ENCODE assay signal across 10 mouse cellular contexts in the genomic region with DNA sequence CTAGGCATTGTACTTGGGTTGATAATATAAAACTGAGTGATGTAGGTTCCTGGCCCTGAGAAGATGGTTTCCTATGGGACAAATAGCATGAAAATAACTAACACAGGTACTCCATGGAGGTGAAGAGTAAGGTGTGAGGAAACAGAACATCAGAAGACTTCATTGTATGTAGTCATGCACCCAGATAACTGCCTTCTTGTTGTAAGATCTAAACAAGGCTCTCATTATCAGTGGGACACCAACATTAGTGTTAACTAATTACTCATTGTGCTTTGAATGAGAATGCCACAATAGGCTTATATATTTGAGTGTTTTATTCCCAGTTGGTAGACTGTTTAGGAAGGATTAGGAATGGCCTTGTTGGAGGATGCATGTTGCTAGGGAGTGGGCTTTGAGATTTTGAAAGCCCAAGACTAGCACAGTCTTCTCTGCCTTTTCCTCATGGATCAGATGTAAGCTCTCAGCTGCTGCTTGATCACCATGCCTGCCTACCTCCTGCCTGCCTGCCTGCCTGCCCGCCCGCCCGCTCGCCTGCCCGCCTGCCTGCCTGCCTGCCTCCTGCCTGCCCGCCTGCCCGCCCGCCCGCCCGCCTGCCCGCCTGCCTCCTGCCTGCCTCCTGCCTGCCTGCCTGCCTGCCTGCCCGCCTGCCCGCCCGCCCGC.
A peak's percentile ranks its signal among the peaks of the same experiment; 100 is the strongest.
DNase-seq lines count a peak whose midpoint lies in the region; ATAC-seq and TF ChIP-seq lines count a peak whose summit lies in the region.
"Had no signal": no experiment of that assay in that cellular context is flagged by ENCODE, and none has a peak within 500 bp of the region (broad histone marks: within the 10 kb centered on the region; RNA-seq: fewer than 3 reads in every experiment).

No protein-coding gene starts in this region.

- peaks cover 5 to 14% of the 10 kb centered on the region in 2 experiments for H3K4me1 ChIP-seq in heart, embryonic 14.5 days (ENCODE audit: control insufficient read depth in 2 of 2, insufficient read depth in 2 of 2, low read length in 2 of 2)
- H3K4me1 ChIP-seq in embryonic facial prominence, embryonic 14.5 days (ENCODE audit: control insufficient read depth, insufficient read depth, low read length): no peaks in the 10 kb centered on the region; the same call in 1 of the 2 replicates
- H3K4me1 ChIP-seq in intestine, postnatal 0 days (replicated peaks; ENCODE audit: control insufficient read depth, insufficient read depth, low read length): no peaks in the 10 kb centered on the region
- no peaks in the 10 kb centered on the region for H3K4me1 ChIP-seq in midbrain, postnatal 0 days (ENCODE audit: insufficient read depth, low read length)

- ATAC-seq in heart, embryonic 14.5 days (ENCODE audit: insufficient number of reproducible peaks, insufficient read depth, low FRiP score, low read depth): no peak
- no peak for ATAC-seq in embryonic facial prominence, embryonic 14.5 days (ENCODE audit: low read depth)
- no peak for ATAC-seq in intestine, postnatal 0 days
- peak; percentile 62; the same call in 1 of the 2 replicates for ATAC-seq in midbrain, postnatal 0 days (ENCODE audit: low FRiP score)

- H3K27me3 ChIP-seq in heart, embryonic 14.5 days (ENCODE audit: control insufficient read depth, insufficient read depth, low read length): no peaks in the 10 kb centered on the region
- no peaks in the 10 kb centered on the region for H3K27me3 ChIP-seq in embryonic facial prominence, embryonic 14.5 days (replicated peaks; ENCODE audit: control insufficient read depth, insufficient read depth, low read length)
- H3K27me3 ChIP-seq in intestine, postnatal 0 days (replicated peaks; ENCODE audit: control insufficient read depth, insufficient read depth, low read length): no peaks in the 10 kb centered on the region
- no peaks in the 10 kb centered on the region for H3K27me3 ChIP-seq in midbrain, postnatal 0 days (ENCODE audit: insufficient read depth, low read length)

- H3K36me3 ChIP-seq in heart, embryonic 14.5 days (ENCODE audit: control insufficient read depth, insufficient read depth, low read length): no peaks in the 10 kb centered on the region
- H3K36me3 ChIP-seq in embryonic facial prominence, embryonic 14.5 days (ENCODE audit: control insufficient read depth, insufficient read depth, low read length): no peaks in the 10 kb centered on the region
- H3K36me3 ChIP-seq in intestine, postnatal 0 days (ENCODE audit: control insufficient read depth, insufficient read depth): no peaks in the 10 kb centered on the region
- no peaks in the 10 kb centered on the region for H3K36me3 ChIP-seq in midbrain, postnatal 0 days (ENCODE audit: insufficient read depth, low read length)

- peak overlapping the region; percentile 56 for H3K4me2 ChIP-seq in heart, embryonic 14.5 days (ENCODE audit: low read length)
- peak overlapping the region; percentile 34; the same call in 1 of the 2 replicates for H3K4me2 ChIP-seq in embryonic facial prominence, embryonic 14.5 days (ENCODE audit: low read depth, low read length)
- H3K4me2 ChIP-seq in intestine, postnatal 0 days (replicated peaks; ENCODE audit: low read depth): peak overlapping the region; percentile 46
- H3K4me2 ChIP-seq in midbrain, postnatal 0 days (ENCODE audit: low read depth, low read length, poor library complexity, severe bottlenecking): peak overlapping the region; percentile 18; the same call in 1 of the 2 replicates

- TF ChIP-seq CTCF in intestine, postnatal 0 days (IDR thresholded peaks at IDR 0.05; ENCODE audit: low read depth): no peak
- TF ChIP-seq CTCF in midbrain, postnatal 0 days (IDR thresholded peaks at IDR 0.05): no peak
- TF ChIP-seq CTCF in gastrocnemius, adult 2 months (IDR thresholded peaks at IDR 0.05): no peak

- H3K9ac ChIP-seq in heart, embryonic 14.5 days (ENCODE audit: low read length): peak overlapping the region; percentile 48
- no peak overlapping the region for H3K9ac ChIP-seq in embryonic facial prominence, embryonic 14.5 days (ENCODE audit: low read depth, low read length)
- no peak overlapping the region for H3K9ac ChIP-seq in intestine, postnatal 0 days (ENCODE audit: low read depth, low read length)
- no peak overlapping the region for H3K9ac ChIP-seq in midbrain, postnatal 0 days (replicated peaks; ENCODE audit: low read length, poor library complexity, severe bottlenecking)

- no peak for DNase-seq in heart, postnatal 4 days
- no peak for DNase-seq in embryonic facial prominence, embryonic 14.5 days (ENCODE audit: low spot score)
- no peak for DNase-seq in midbrain, postnatal 0 days (ENCODE audit: low spot score)
- DNase-seq in adrenal gland, postnatal 4 days (ENCODE audit: low spot score in 2 of 2): no peak
- no peak for DNase-seq in gastrocnemius, adult 2 months
- no peak for DNase-seq in kidney, postnatal 4 days

- 17% methylated on average over 5 of the region's 15 CpGs for WGBS in heart, embryonic 14.5 days
- WGBS in embryonic facial prominence, embryonic 14.5 days: 44% methylated on average over 5 of the region's 15 CpGs
- 22% methylated on average over 6 of the region's 15 CpGs for WGBS in intestine, postnatal 0 days
- 38% methylated on average over 4 of the region's 15 CpGs for WGBS in midbrain, postnatal 0 days

- no peaks in the 10 kb centered on the region for H3K9me3 ChIP-seq in heart, embryonic 14.5 days (ENCODE audit: control insufficient read depth, low read length)
- no peaks in the 10 kb centered on the region for H3K9me3 ChIP-seq in embryonic facial prominence, embryonic 14.5 days (ENCODE audit: control insufficient read depth, low read length)
- no peaks in the 10 kb centered on the region for H3K9me3 ChIP-seq in intestine, postnatal 0 days (ENCODE audit: control insufficient read depth)
- no peaks in the 10 kb centered on the region for H3K9me3 ChIP-seq in midbrain, postnatal 0 days (ENCODE audit: low read length)

- no peak overlapping the region; a peak in 1 of 4 replicates for H3K27ac ChIP-seq in heart, embryonic 14.5 days (replicated peaks in 1 of 2; ENCODE audit: control insufficient read depth in 1 of 2, insufficient read depth in 1 of 2, low read depth in 2 of 2, low read length in 2 of 2)
- H3K27ac ChIP-seq in embryonic facial prominence, embryonic 14.5 days (replicated peaks; ENCODE audit: low read depth, low read length): no peak overlapping the region
- H3K27ac ChIP-seq in intestine, postnatal 0 days (ENCODE audit: low read depth, low read length): no peak overlapping the region; the same call in 1 of the 2 replicates
- 0 out of 2 replicates have a peak overlapping the region, but pooled peaks have one; percentile 32 for H3K27ac ChIP-seq in midbrain, postnatal 0 days (ENCODE audit: low read depth, low read length)
- H3K27ac ChIP-seq in gastrocnemius, adult 2 months: no peak overlapping the region
- H3K27ac ChIP-seq: layer of hippocampus, adult 2 months had no signal

- H3K4me3 ChIP-seq in heart, embryonic 14.5 days (ENCODE audit: control insufficient read depth in 1 of 2, insufficient read depth in 1 of 2, low read depth in 1 of 2, low read length in 2 of 2): peak overlapping the region; percentile 25 to 26
- peak overlapping the region; percentile 8; the same call in 1 of the 2 replicates for H3K4me3 ChIP-seq in embryonic facial prominence, embryonic 14.5 days (ENCODE audit: low read depth, low read length)
- H3K4me3 ChIP-seq in intestine, postnatal 0 days (ENCODE audit: low read depth, low read length): peak overlapping the region; percentile 21; the same call in 1 of the 2 replicates
- H3K4me3 ChIP-seq in midbrain, postnatal 0 days (ENCODE audit: low read depth, low read length): peak overlapping the region; percentile 24; the same call in 1 of the 2 replicates
- no peak overlapping the region for H3K4me3 ChIP-seq in gastrocnemius, adult 2 months
- H3K4me3 ChIP-seq: layer of hippocampus, adult 2 months; myocyte had no signal

- intact Hi-C loops in gastrocnemius, adult 2 months (cut with DNase I): no loop called here
